Mouse (Mus musculus) limb, embryonic 15.5 days (tissue): ENCODE results near the gene Mfge8. TPM values are rescaled to one million over a fixed set of nuclear protein-coding genes. Genes with fewer than 3 reads are reported as not detected.
A peak's percentile ranks its signal among the peaks of the same experiment; 100 is the strongest.

ENCODE experiments used
- ATAC-seq: fragments of 200-750 bp; cut with Nextera tagmentation; 2 replicates; pipeline ENCODE4 v1.8.0; 2017; ENCODE audit warnings: low read depth, moderate TSS enrichment; ENCODE audit not compliant: insufficient number of reproducible peaks, low FRiP score, low TSS enrichment
- H3K27ac ChIP-seq: fragments of 300-500 bp; sonication (generic); 2 replicates; pipeline ENCODE4 v1.5.1; 2015; ENCODE audit warnings: moderate library complexity, mild to moderate bottlenecking, inconsistent platforms
- H3K27me3 ChIP-seq: fragments of 300-500 bp; sonication (generic); 2 replicates; pipeline ENCODE4 v1.6.1; 2015; ENCODE audit warnings: inconsistent platforms
- H3K36me3 ChIP-seq: fragments of 300-500 bp; sonication (generic); 2 replicates; pipeline ENCODE4 v1.6.1; 2015; ENCODE audit warnings: inconsistent platforms
- H3K4me1 ChIP-seq: fragments of 300-500 bp; sonication (generic); 2 replicates; pipeline ENCODE4 v1.6.1; 2015; ENCODE audit warnings: inconsistent platforms
- H3K4me2 ChIP-seq: fragments of 300-500 bp; sonication (generic); 2 replicates; pipeline ENCODE4 v1.6.1; 2015; ENCODE audit warnings: mild to moderate bottlenecking, inconsistent platforms
- H3K4me3 ChIP-seq: fragments of 300-500 bp; sonication (generic); 2 replicates; pipeline ENCODE4 v1.5.1; 2015; ENCODE audit warnings: mild to moderate bottlenecking, inconsistent platforms
- H3K9ac ChIP-seq: fragments of 300-500 bp; sonication (generic); 2 replicates; pipeline ENCODE4 v1.6.1; 2015; ENCODE audit warnings: inconsistent platforms
- H3K9me3 ChIP-seq: fragments of 300-500 bp; sonication (generic); 2 replicates; pipeline ENCODE4 v1.6.1; 2016; ENCODE audit warnings: inconsistent platforms
- WGBS: fragments of 180-500 bp; shearing (Covaris S2); methylation state at CpG from one replicate; pipeline ENCODE4 v1.1.7; 2015; 5-methylcytosine and 5-hydroxymethylcytosine counted together
- polyA plus RNA-seq: library from polyadenylated mRNA; unstranded; fragments of >200 nt; fragmentation: Nextera tagmentation; extraction: Ambion mirVana; gene quantifications from 2 replicates; pipeline ENCODE4 v1.2.1, GENCODE M21; 2015

Gene Mfge8
- polyA plus RNA-seq, 1 experiment from 2014 or later: 198 TPM

GRCm38 (mm10) chr7:79149522-79149921 lies 662 bp upstream of the Mfge8 start:
- no peak overlapping the region for H3K27ac ChIP-seq
- peaks cover 9% of the 10 kb centered on the region; the same call in 1 of the 2 replicates for H3K36me3 ChIP-seq
- no peak overlapping the region for H3K9ac ChIP-seq
- no peak overlapping the region; the same call in 1 of the 2 replicates for H3K4me3 ChIP-seq
- H3K4me2 ChIP-seq: no peak overlapping the region
- no peaks in the 10 kb centered on the region for H3K27me3 ChIP-seq
- no peaks in the 10 kb centered on the region for H3K9me3 ChIP-seq
- WGBS: 61% methylated on average over 6 of the region's 6 CpGs
- no peak for ATAC-seq
- peaks cover 22% of the 10 kb centered on the region for H3K4me1 ChIP-seq

DNA sequence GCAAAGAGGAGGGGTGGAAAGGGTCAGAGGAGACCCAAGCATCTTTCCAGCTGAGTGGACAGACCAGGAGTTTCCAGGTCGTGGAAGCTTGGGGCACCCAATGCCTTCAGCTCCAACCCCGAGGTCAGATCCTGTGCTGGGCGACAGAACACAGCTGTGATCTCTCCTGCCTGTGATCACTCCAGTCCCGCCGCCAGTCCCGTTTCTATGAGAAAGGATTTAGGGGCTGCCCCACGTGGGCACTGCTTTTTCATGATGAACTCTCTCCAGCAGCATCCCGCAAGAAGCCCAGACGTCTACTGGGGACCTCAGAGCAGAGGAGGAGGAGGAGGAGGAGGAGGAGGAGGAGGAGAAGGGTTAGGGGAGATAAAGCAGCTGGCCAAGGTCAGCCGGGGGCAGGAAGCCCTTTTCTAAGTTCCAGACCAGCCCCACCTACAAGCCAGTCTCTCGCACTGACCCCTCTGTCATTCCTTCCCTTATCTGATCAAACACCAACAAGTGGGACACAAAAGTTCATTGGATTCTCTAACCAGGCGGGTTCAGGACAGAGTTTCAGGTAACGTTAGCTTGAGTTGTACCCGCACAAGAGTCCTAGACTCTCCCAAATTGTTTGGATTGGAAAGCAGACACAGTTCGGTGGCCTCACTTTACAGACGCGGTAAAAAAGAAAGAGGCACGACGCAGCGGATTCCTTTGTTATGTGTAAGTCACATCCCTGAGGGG lies 768 bp downstream of the Mfge8 start:
- H3K4me2 ChIP-seq: peak overlapping the region; percentile 79
- H3K4me3 ChIP-seq: peak overlapping the region; percentile 61
- peaks cover 22% of the 10 kb centered on the region for H3K4me1 ChIP-seq
- no peaks in the 10 kb centered on the region for H3K27me3 ChIP-seq
- H3K9ac ChIP-seq: peak overlapping the region; percentile 59
- 2% methylated on average over 20 of the region's 20 CpGs for WGBS
- no peaks in the 10 kb centered on the region for H3K9me3 ChIP-seq
- ATAC-seq: no peak
- no peak overlapping the region for H3K27ac ChIP-seq
- H3K36me3 ChIP-seq: peaks cover 20% of the 10 kb centered on the region

GRCm38 (mm10) chr7:79147011-79147837 lies 1.6 kb downstream of the Mfge8 start:
- H3K4me3 ChIP-seq: peak overlapping the region; percentile 61
- no peaks in the 10 kb centered on the region for H3K27me3 ChIP-seq
- no peak overlapping the region for H3K27ac ChIP-seq
- peak overlapping the region; percentile 79 for H3K4me2 ChIP-seq
- H3K4me1 ChIP-seq: peaks cover 22% of the 10 kb centered on the region
- 45% methylated on average over 12 of the region's 12 CpGs for WGBS
- no peak overlapping the region for H3K9ac ChIP-seq
- H3K36me3 ChIP-seq: peaks cover 29% of the 10 kb centered on the region
- ATAC-seq: no peak
- H3K9me3 ChIP-seq: no peaks in the 10 kb centered on the region

GRCm38 (mm10) chr7:79140897-79141296 lies 8.0 kb downstream of the Mfge8 start:
- H3K4me2 ChIP-seq: no peak overlapping the region
- no peak overlapping the region for H3K27ac ChIP-seq
- H3K4me3 ChIP-seq: no peak overlapping the region
- H3K27me3 ChIP-seq: no peaks in the 10 kb centered on the region
- H3K9ac ChIP-seq: no peak overlapping the region
- no peak for ATAC-seq
- H3K36me3 ChIP-seq: peaks cover 77% of the 10 kb centered on the region
- no peaks in the 10 kb centered on the region for H3K9me3 ChIP-seq
- 39% methylated on average over 8 of the region's 8 CpGs for WGBS
- H3K4me1 ChIP-seq: no peaks in the 10 kb centered on the region

GRCm38 (mm10) chr7:79139891-79140591 lies 8.8 kb downstream of the Mfge8 start:
- H3K4me2 ChIP-seq: no peak overlapping the region
- H3K27ac ChIP-seq: no peak overlapping the region
- no peaks in the 10 kb centered on the region for H3K4me1 ChIP-seq
- H3K9ac ChIP-seq: no peak overlapping the region
- H3K9me3 ChIP-seq: no peaks in the 10 kb centered on the region
- H3K4me3 ChIP-seq: no peak overlapping the region
- 64% methylated on average over 4 of the region's 4 CpGs for WGBS
- no peak for ATAC-seq
- H3K36me3 ChIP-seq: peaks cover 80% of the 10 kb centered on the region
- H3K27me3 ChIP-seq: no peaks in the 10 kb centered on the region

- Histone ChIP-seq H3K9me3 (no peaks in the 10 kb centered on the region), H3K4me3 (no peak overlapping the region), H3K27ac (no peak overlapping the region), H3K36me3 (peaks cover 83% of the 10 kb centered on the region), H3K4me2 (no peak overlapping the region), H3K4me1 (no peaks in the 10 kb centered on the region), H3K27me3 (no peaks in the 10 kb centered on the region), H3K9ac (no peak overlapping the region)
- no peak for ATAC-seq
- 71% methylated on average over 6 of the region's 6 CpGs for WGBS
Measured at GRCm38 (mm10) chr7:79139328-79139824, 9.5 kb downstream of the Mfge8 start.

- Histone ChIP-seq H3K27me3 (peaks cover 6% of the 10 kb centered on the region), H3K4me2 (no peak overlapping the region), H3K9ac (no peak overlapping the region), H3K4me1 (peaks cover 14% of the 10 kb centered on the region), H3K27ac (no peak overlapping the region), H3K36me3 (peaks cover 45% of the 10 kb centered on the region), H3K4me3 (no peak overlapping the region), H3K9me3 (no peaks in the 10 kb centered on the region)
- 36% methylated on average over 6 of the region's 6 CpGs for WGBS
- ATAC-seq: no peak
Measured at GRCm38 (mm10) chr7:79133391-79133790, 15.5 kb downstream of the Mfge8 start.

DNA sequence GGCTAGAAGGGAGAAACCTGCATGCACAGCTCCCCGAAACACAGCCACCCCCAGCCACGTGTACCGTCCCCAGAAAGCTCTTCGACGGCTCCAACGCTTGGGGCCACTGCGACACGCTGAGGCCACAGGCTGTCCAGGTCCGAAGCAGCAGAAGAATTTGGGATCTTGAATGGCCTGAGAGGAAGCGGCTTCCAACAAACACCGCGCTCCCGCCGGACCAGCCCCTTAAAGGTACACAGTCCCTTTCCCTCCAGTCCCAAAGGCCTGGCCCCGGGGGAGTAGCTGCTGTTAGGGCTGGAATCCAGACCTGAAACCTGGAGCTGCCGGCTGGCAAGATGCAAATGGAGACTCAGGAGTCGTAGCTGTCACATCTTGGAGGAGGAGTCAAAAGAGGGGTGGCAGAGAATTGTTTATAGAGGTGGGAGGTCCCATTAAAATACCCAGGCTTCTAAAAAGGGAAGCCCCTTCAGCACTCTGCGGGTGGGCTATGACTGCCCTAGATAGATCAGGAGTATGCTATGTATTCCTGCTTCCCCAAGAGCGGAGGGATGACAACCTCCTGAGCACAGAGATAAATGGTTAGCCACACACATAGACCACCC lies 17.9 kb downstream of the Mfge8 start, which contains the start of gene Hapln3:
Gene Hapln3, minus strand, starts transcription at position 176 of the 602 bp plus-strand sequence.
- peaks cover 23% of the 10 kb centered on the region for H3K36me3 ChIP-seq
- ATAC-seq: no peak
- peak within 1 kb of the TSS; percentile 16; the same call in 1 of the 2 replicates for H3K4me3 ChIP-seq
- H3K4me2 ChIP-seq: peak within 1 kb of the TSS; percentile 36
- no peak within 1 kb of the TSS for H3K27ac ChIP-seq
- peaks cover 6% of the 10 kb centered on the region for H3K27me3 ChIP-seq
- no peaks in the 10 kb centered on the region for H3K9me3 ChIP-seq
- 6% methylated on average over 19 of the region's 19 CpGs for WGBS
- peaks cover 14% of the 10 kb centered on the region for H3K4me1 ChIP-seq
- H3K9ac ChIP-seq: no peak within 1 kb of the TSS

GRCm38 (mm10) chr7:79130385-79130784 lies 18.5 kb downstream of the Mfge8 start:
- no peaks in the 10 kb centered on the region for H3K9me3 ChIP-seq
- H3K27me3 ChIP-seq: peaks cover 6% of the 10 kb centered on the region
- no peak overlapping the region for H3K27ac ChIP-seq
- H3K4me1 ChIP-seq: peaks cover 14% of the 10 kb centered on the region
- H3K9ac ChIP-seq: no peak overlapping the region
- 13% methylated on average over 13 of the region's 13 CpGs for WGBS
- H3K36me3 ChIP-seq: peaks cover 19% of the 10 kb centered on the region
- H3K4me3 ChIP-seq: no peak overlapping the region; the same call in 1 of the 2 replicates
- H3K4me2 ChIP-seq: peak overlapping the region; percentile 36
- no peak for ATAC-seq

- no peaks in the 10 kb centered on the region for H3K9me3 ChIP-seq
- H3K36me3 ChIP-seq: peaks cover 15% of the 10 kb centered on the region; the same call in 1 of the 2 replicates
- H3K27me3 ChIP-seq: peaks cover 6% of the 10 kb centered on the region
- 0 out of 2 replicates have a peak overlapping the region, but pooled peaks have one; percentile 36 for H3K4me2 ChIP-seq
- no peak for ATAC-seq
- no peak overlapping the region for H3K9ac ChIP-seq
- WGBS: 17% methylated on average over 8 of the region's 8 CpGs
- H3K4me1 ChIP-seq: peaks cover 14% of the 10 kb centered on the region
- H3K4me3 ChIP-seq: no peak overlapping the region
- H3K27ac ChIP-seq: no peak overlapping the region
Measured at GRCm38 (mm10) chr7:79129883-79130282, 19.0 kb downstream of the Mfge8 start.

DNA sequence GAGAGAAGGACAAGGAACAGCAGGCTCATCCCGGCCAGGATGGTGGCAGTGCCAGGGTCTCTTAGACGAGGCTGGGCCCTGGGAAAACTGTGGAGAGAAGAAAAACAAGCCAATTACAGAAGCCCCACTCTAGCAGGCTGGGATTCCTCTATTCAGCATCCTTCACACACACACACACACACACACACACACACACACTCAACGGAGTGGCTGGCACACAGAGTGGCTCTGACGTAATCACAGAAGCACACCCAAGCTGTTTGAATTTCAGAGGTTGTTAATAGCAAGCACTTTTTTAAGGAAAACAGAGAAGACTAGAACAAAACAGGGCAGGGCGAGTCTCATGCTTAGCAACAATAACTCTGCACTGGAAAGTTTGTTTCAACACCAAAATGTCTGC lies 25.4 kb downstream of the Mfge8 start:
- H3K4me1 ChIP-seq: no peaks in the 10 kb centered on the region
- no peak overlapping the region for H3K9ac ChIP-seq
- no peak overlapping the region for H3K4me3 ChIP-seq
- H3K4me2 ChIP-seq: no peak overlapping the region
- H3K9me3 ChIP-seq: no peaks in the 10 kb centered on the region
- no peaks in the 10 kb centered on the region for H3K27me3 ChIP-seq
- WGBS: 65% methylated on average over 5 of the region's 5 CpGs
- no peak overlapping the region for H3K27ac ChIP-seq
- no peaks in the 10 kb centered on the region for H3K36me3 ChIP-seq
- ATAC-seq: no peak
